Mouse (Mus musculus) stomach, adult 2 months (tissue): ENCODE measurements around the gene Lkaaear1. TPM values are rescaled to one million over a fixed set of nuclear protein-coding genes. Genes with fewer than 3 reads are reported as not detected.

Experiments
- polyA plus RNA-seq: library from polyadenylated mRNA; depleted of rRNA; stranded (reverse); fragments of >200 nt; gene quantifications from 2 replicates; pipeline ENCODE4 v1.2.3, GENCODE M21; 2012; rRNA removed

Lkaaear1 gene
- not detected in 2 replicates for polyA plus RNA-seq

DNA sequence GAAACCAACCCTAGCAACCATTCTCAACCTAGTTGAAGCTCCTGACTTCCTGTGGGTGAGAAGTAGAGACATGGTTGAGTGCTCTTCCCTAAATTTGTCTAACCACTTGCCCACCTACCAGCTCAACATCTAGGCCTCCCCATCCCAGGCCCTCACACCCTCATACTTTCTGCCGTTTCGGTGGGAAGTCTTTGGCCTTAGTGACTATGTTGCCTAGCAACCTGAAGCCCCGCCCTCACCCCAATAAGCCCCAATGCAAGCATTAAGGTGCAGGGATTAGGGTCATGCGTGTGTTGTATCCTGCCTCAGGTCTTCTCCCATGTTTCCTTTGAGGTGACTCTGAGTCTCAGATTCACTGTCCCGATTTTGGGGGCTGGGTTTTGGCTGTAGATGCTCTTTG lies at the start of gene Lkaaear1:
Gene Lkaaear1 (minus strand): TSS at position 202 of the 400 bp plus-strand sequence.

DNA sequence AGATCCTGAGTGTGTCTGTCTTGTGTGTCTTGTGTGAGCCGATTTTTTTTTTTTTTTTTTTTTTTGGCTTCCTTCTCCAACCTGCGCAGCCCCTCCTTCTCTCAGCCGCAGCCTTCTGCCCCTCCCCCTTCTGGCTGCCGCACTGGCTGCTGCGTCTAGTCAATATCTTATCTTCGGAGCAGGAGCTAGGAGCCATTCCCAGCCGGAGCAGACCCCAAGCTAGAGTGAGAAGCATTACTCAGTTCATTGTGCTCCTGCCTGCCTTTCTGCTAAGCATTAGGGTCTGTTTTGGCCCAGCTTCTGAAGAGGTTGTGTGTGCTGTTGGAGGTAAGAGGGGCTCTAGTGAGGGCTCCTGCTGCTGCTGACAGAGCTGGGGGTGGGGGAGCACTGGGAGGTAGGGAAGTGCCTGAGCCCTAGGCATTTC lies 16.7 kb upstream of the Lkaaear1 start, which contains the start of gene Oprl1:
Gene Oprl1 (plus strand): TSS at position 114 of the 424 bp plus-strand sequence.

DNA sequence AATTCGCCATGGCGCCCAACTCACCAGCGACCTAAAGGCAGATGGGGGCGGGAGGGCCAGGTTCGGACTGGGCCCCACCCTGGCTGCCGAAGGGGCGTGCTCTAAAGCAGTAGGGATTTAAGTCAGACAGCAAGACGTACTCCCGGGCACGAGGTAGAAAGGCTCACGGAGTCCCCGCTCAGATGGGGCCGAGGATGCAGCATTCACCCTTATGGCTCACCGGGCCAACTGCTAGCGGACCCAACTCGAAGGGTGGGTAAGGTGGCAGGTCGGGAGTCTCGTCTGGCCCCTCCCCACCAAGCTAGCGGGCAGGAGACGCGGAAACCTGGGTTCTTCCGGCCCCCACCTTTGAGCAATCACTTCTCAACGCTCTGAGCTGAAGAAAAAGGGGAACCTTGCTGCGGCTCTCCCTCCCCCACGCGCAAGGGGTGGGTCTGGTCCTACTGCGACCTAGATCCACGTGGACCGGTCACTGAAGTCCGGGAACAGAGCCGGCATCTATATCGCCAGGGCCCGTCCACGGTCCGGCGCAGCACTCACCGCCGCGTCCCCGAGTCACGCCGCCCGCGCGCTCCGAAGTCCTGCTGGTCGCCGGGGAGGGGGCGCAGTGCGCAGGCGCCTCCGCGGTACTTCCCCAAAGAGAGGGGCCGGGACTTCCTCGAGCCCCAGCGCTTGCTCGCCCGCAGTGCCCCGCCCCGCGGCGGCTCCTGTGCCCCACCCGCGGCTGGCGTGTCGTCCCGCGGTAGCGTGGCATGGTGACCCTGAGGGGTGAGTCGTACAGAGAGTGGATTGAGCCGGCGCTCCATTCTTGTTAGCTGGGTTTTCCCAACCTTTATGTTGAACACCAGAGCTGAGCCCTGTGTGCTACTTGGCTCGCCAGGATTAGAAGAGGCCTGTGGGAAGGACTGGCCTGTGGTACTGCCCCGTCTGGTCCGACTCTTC lies 4.6 kb downstream of the Lkaaear1 start, which contains the start of gene Rgs19:
Gene Rgs19 (minus strand): TSS at position 639 of the 942 bp plus-strand sequence.

DNA sequence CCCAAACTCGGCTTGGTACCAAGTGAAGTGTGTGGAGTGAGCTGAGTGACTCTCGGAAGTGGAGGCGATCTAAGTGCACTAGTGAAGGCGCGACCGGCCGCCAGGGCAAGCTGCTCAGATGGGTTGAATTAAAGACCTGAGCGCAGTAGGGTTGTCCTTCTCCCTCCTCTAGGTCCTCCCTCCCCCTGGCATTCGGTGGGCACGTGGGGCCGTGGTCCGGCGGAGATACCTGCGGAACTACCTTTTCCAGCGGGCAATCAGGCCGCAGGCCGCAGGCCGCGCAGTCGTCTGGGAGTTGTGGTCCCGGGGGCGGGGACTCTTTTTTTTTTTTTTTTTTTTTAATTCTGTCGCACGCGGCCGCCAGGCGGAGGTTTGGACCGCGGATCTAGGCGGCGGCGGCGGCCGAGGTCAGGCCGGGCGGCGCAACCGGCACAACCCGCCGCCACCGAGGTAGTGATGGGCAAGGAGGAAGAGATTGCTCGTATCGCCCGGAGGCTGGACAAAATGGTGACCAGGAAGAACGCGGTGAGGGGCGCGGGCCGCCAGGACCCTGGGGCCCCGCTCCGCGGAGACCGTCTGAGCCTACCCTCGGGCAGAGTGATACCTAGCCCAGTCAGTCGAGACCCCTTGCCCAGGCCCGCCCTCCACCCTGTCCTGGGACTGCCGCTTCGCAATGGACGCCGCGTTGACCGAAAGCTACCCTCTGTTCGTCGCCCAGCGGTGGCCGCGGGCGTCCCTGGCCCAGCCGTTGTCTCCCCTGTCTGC lies 18.1 kb downstream of the Lkaaear1 start, which contains the start of gene Tcea2:
Gene Tcea2 (plus strand): TSS at position 360 of the 765 bp plus-strand sequence.

DNA sequence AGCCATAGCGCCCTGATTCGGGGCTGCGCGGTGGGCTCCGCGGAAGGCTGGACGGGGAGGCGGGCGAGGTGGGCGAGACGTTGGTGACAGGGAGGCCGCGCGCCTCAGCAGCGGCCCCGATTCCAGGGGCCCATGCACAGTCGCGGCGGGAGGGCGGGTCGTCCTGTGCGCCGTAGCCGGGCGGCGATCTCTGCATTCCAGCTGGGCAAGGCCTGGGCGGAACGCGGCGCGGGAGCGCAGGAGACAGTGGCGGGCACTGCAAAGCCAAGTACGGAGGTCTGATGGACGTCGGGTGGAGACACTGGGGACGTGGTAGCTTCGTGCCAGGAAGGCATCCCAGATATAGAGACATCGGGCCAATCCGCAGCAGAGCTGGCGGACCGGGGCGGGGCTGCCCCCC lies 26.9 kb downstream of the Lkaaear1 start, which contains the start of gene Sox18:
Gene Sox18 (minus strand): TSS at position 315 of the 400 bp plus-strand sequence.

DNA sequence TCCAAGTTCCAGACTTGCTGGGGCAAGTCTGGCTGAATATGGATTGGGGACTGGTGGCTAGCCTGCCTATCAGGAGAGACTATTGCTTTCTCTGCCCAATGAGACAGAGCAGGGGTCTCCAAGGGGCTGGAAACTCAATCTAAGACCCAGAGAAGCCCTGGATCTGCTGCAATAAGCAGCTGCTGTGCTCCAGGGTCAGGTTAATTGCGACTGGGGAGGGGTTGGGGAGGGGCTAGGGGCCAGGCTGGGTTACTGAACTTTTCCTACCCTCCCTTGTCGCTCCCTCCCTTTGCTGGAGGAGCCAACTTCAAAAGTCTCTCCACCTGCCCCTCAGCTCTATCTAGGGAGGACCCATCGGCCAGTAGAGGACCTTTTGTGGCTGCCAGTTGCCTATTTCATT lies 41.5 kb downstream of the Lkaaear1 start, which contains the start of gene Gm29797:
Gene Gm29797 (plus strand): TSS at position 301 of the 400 bp plus-strand sequence.

Other genes starting within 250 kb of the Lkaaear1 start
- 0.84 and 1.0 TPM in 2 replicates for gene Zbtb46, start 239.0 kb downstream of the Lkaaear1 start, polyA plus RNA-seq
- gene Abhd16b, start 205.2 kb downstream of the Lkaaear1 start, polyA plus RNA-seq = not detected in 2 replicates
- gene Tpd52l2, start 201.3 kb downstream of the Lkaaear1 start, polyA plus RNA-seq = 9.2 and 9.4 TPM in 2 replicates
- 14.2 and 15.9 TPM in 2 replicates for gene Dnajc5, start 178.0 kb downstream of the Lkaaear1 start, polyA plus RNA-seq
- gene Uckl1, start 113.5 kb downstream of the Lkaaear1 start, polyA plus RNA-seq = 56.7 and 63.7 TPM in 2 replicates
- gene Prpf6, start 106.6 kb downstream of the Lkaaear1 start, polyA plus RNA-seq = 2.3 and 2.9 TPM in 2 replicates
- gene Zfp512b, start 105.6 kb downstream of the Lkaaear1 start, polyA plus RNA-seq = 11.0 and 13.7 TPM in 2 replicates
- gene Samd10, start 99.2 kb downstream of the Lkaaear1 start, polyA plus RNA-seq = 19.3 and 23.2 TPM in 2 replicates
- gene Gm29797, start 41.4 kb downstream of the Lkaaear1 start, polyA plus RNA-seq = 0.38 TPM in 1 of 2 replicates, not detected in the other
- gene Sox18, start 26.8 kb downstream of the Lkaaear1 start, polyA plus RNA-seq = 52.0 and 83.5 TPM in 2 replicates
- gene Tcea2, start 18.1 kb downstream of the Lkaaear1 start, polyA plus RNA-seq = 1.8 and 4.8 TPM in 2 replicates
- gene Rgs19, start 4.5 kb downstream of the Lkaaear1 start, polyA plus RNA-seq = 16.6 and 21.6 TPM in 2 replicates
- 0.11 and 0.25 TPM in 2 replicates for gene Oprl1, start 16.6 kb upstream of the Lkaaear1 start, polyA plus RNA-seq
- gene Myt1, start 64.9 kb upstream of the Lkaaear1 start, polyA plus RNA-seq = 0.22 and 0.34 TPM in 2 replicates
- 4.0 and 5.6 TPM in 2 replicates for gene Pcmtd2, start 139.4 kb upstream of the Lkaaear1 start, polyA plus RNA-seq
- 0.55 and 1.3 TPM in 2 replicates for gene Polr3k, start 165.9 kb upstream of the Lkaaear1 start, polyA plus RNA-seq